Mouse (Mus musculus) G1E (cell line): ENCODE data around the gene Dcaf5.

Experiments
- CTCF ChIP-seq: IDR thresholded peaks from 2 replicates; pipeline ENCODE4 v1.5.1; 2012; ENCODE audit warnings: low read depth, low read length, inconsistent platforms, mixed read lengths
- GATA1 ChIP-seq: IDR thresholded peaks from 2 replicates; pipeline ENCODE4 v1.6.1; 2012; ENCODE audit warnings: borderline replicate concordance, low read length, inconsistent platforms, mixed read lengths
- GATA2 ChIP-seq: IDR thresholded peaks from 2 replicates; pipeline ENCODE4 v1.6.1; 2012; ENCODE audit warnings: low read depth, low read length, inconsistent platforms, borderline replicate concordance
- POLR2AphosphoS5 ChIP-seq: IDR thresholded peaks from 2 replicates; pipeline ENCODE4 v1.6.1; 2012; ENCODE audit warnings: low read depth, low read length, inconsistent platforms; ENCODE audit not compliant: insufficient replicate concordance
- TAL1 ChIP-seq: conservative IDR thresholded peaks from 2 replicates; pipeline ENCODE4 v1.6.1; 2012; ENCODE audit warnings: low read depth, low read length, inconsistent platforms, mixed read lengths

DNA sequence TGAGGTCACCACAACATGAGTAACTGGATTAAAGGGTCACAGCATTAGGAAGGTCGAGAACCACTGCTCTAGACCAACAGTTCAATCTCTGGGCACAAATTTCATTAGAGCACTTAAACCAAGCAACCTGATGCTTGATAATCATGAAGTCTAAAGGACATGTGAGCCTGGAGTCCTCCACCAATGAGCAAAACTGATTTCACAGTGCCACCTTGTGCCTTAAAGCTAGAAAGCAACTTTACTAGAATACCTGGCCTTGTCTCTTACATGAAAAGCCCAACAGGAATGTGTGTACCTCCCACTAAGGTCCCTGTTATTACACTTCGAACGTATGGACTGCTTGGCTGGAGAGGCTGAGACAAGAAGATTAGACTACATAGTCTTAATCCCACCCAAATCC is 47.0 kb downstream of the Dcaf5 start:
- no peak for TF ChIP-seq CTCF
- TF ChIP-seq TAL1: no peak
- TF ChIP-seq GATA1: no peak
- TF ChIP-seq POLR2AphosphoS5: no peak
- no peak for TF ChIP-seq GATA2
